8 mouse cellular contexts compared by ENCODE assay signal in the genomic region with DNA sequence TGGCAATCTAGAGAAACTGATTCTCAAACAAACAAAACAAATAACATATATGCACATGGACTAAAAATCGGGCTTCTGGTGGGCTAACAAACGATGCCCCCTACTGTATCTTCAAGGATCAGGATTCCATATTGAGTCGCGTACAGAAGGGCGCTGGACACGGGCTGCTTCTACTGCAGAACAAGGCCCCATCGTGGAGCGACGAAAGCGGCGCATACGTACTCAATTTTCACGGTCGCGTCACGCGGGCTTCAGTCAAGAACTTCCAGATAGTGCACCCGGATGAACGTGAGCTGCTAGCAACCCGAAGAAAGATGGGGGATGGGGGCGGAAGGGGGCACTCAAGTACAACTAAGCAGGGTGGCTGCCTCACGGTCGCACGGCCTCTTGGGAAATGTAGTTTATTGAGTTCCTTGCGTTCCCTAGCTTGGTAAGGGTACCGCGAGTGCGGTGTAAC. TPM values are rescaled to one million over a fixed set of nuclear protein-coding genes. Genes with fewer than 3 reads are reported as not detected.
A peak's percentile ranks its signal among the peaks of the same experiment; 100 is the strongest.
DNase-seq lines count a peak whose midpoint lies in the region; ATAC-seq lines count a peak whose summit lies in the region.

No protein-coding gene starts in this region.

- H3K27ac ChIP-seq in hindbrain, embryonic 15.5 days (replicated peaks) = peak overlapping the region; percentile 85

- H3K4me3 ChIP-seq in hindbrain, embryonic 15.5 days = peak overlapping the region; percentile 49

- no peaks in the 10 kb centered on the region for H3K36me3 ChIP-seq in hindbrain, embryonic 15.5 days

- WGBS in hindbrain, embryonic 15.5 days = under 1% methylated on average over 28 of the region's 28 CpGs

- peak; percentile 75 for ATAC-seq in hindbrain, embryonic 15.5 days (ENCODE audit: low FRiP score, low read depth)

- peak overlapping the region; percentile 56 for H3K9ac ChIP-seq in hindbrain, embryonic 15.5 days

- peaks cover 27% of the 10 kb centered on the region for H3K4me1 ChIP-seq in hindbrain, embryonic 15.5 days (replicated peaks)

- H3K4me2 ChIP-seq in hindbrain, embryonic 15.5 days = peak overlapping the region; percentile 55

- peak; percentile 88 for DNase-seq in MN1 (ENCODE audit: low spot score)
- DNase-seq in cerebellum, adult 9-11 months = peak; percentile 88
- DNase-seq in frontal cortex, postnatal 36 days (ENCODE audit: low spot score in 2 of 2) = peak; percentile 88 to 94
- peak; percentile 86 for DNase-seq in left cerebral cortex, adult 11 months (ENCODE audit: low spot score)
- peak; percentile 96 for DNase-seq in lung, postnatal 36 days
- DNase-seq in retina, embryonic 14.5 days (ENCODE audit: low spot score) = peak; percentile 92
- DNase-seq in thymus, postnatal 36 days = peak; percentile 89 to 92

- H3K27me3 ChIP-seq in hindbrain, embryonic 15.5 days = no peaks in the 10 kb centered on the region

- H3K9me3 ChIP-seq in hindbrain, embryonic 15.5 days = no peaks in the 10 kb centered on the region

RNA-seq across cellular contexts. Expression of a gene that starts 4.3 kb away (rescaled TPM):
- 13.8 and 14.4 TPM in 2 replicates for polyA plus RNA-seq in hindbrain, embryonic 15.5 days (2015; fragmentation: Nextera tagmentation; extraction: Ambion mirVana)

RNA-seq across cellular contexts. Expression of a gene that starts 4.4 kb away (rescaled TPM):
- 2.5 and 3.3 TPM in 2 replicates for polyA plus RNA-seq in hindbrain, embryonic 15.5 days (2015; fragmentation: Nextera tagmentation; extraction: Ambion mirVana)

RNA-seq across cellular contexts. Expression of a gene that starts 11.6 kb away (rescaled TPM):
- polyA plus RNA-seq in hindbrain, embryonic 15.5 days (2015; fragmentation: Nextera tagmentation; extraction: Ambion mirVana) = 137 TPM in 2 replicates

RNA-seq across cellular contexts. Expression of a gene that starts 32.9 kb away (rescaled TPM):
- polyA plus RNA-seq in hindbrain, embryonic 15.5 days (2015; fragmentation: Nextera tagmentation; extraction: Ambion mirVana) = 0.18 and 0.26 TPM in 2 replicates

RNA-seq across cellular contexts. Expression of a gene that starts 33.2 kb away (rescaled TPM):
- 4.5 and 4.6 TPM in 2 replicates for polyA plus RNA-seq in hindbrain, embryonic 15.5 days (2015; fragmentation: Nextera tagmentation; extraction: Ambion mirVana)

Comparison
In these comparisons a context has a peak if more than half of its experiments do, and no peak if none do; other contexts are left out.
1. Peak in every context shown above with its lines: DNase-seq, ATAC-seq, H3K4me3 ChIP-seq and H3K27ac ChIP-seq.